Mouse (Mus musculus) heart, postnatal 14 days (tissue): Measurements from ENCODE around the gene Mrps26. TPM values are rescaled to one million over a fixed set of nuclear protein-coding genes. Genes with fewer than 3 reads are reported as not detected.
"Not testable (repeated sequence)": the region's sequence is repeated elsewhere in the genome, so short reads cannot be mapped to it uniquely, and the experiment has no call there.

Source experiments
- DNase-seq, 2 experiments: peaks; one replicate each; pipeline ENCODE4 v3.0.0; 2021 to 2022
- intact Hi-C: fragments of 180-260 bp; cut with DNase I; formaldehyde crosslinking; loops from one replicate; pipeline ENCODE4 v1.15.1; 2025
- total RNA-seq, 2 experiments: library from RNA; stranded (reverse); gene quantifications; 2 replicates each; pipeline ENCODE4 v1.2.3; 2021

The Mrps26 gene
- total RNA-seq, 2 experiments from 2014 or later = 64.9 to 76.1 TPM

GRCm38 (mm10) chr2:130569926-130570325, 6.4 kb downstream of the Mrps26 start:
- no peak for DNase-seq
- intact Hi-C loops = no loop called here

GRCm38 (mm10) chr2:130574960-130575359, 11.4 kb downstream of the Mrps26 start:
- no peak for DNase-seq
- intact Hi-C loops = no loop called here

GRCm38 (mm10) chr2:130575873-130576272, 12.3 kb downstream of the Mrps26 start, which contains the start of gene Oxt:
Oxt (plus strand) TSS chr2:130576173.
- no peak for DNase-seq

GRCm38 (mm10) chr2:130576564-130576963, 13.0 kb downstream of the Mrps26 start:
- intact Hi-C loops = not testable (repeated sequence)
- DNase-seq = peak in 1 of 2 experiments; percentile 31

More at GRCm38 (mm10) chr2:130575873-130576272, 12.3 kb downstream of the Mrps26 start, which contains the start of gene Oxt:
- intact Hi-C loops = no loop called here

GRCm38 (mm10) chr2:130577021-130577420, 13.5 kb downstream of the Mrps26 start:
- intact Hi-C loops = no loop called here
- no peak for DNase-seq

GRCm38 (mm10) chr2:130577632-130578031, 14.1 kb downstream of the Mrps26 start:
- intact Hi-C loops = no loop called here
- DNase-seq = peak; percentile 33 to 41

- intact Hi-C loops = no loop called here
- peak; percentile 51 to 68 for DNase-seq
Measured at GRCm38 (mm10) chr2:130578148-130578547, 14.6 kb downstream of the Mrps26 start.

GRCm38 (mm10) chr2:130579791-130580190, 16.2 kb downstream of the Mrps26 start:
- DNase-seq = no peak
- intact Hi-C loops = no loop called here

- intact Hi-C loops = no loop called here
Measured at GRCm38 (mm10) chr2:130581201-130581600, 17.7 kb downstream of the Mrps26 start.

GRCm38 (mm10) chr2:130582552-130582951, 19.0 kb downstream of the Mrps26 start, which contains the start of gene Avp:
Avp (minus strand) TSS chr2:130582554.
- DNase-seq = no peak
- intact Hi-C loops = no loop called here

More at GRCm38 (mm10) chr2:130581201-130581600, 17.7 kb downstream of the Mrps26 start:
- no peak for DNase-seq

- DNase-seq = peak in 1 of 2 experiments; percentile 27
- intact Hi-C loops = no loop called here
Measured at GRCm38 (mm10) chr2:130583902-130584560, 20.5 kb downstream of the Mrps26 start.

GRCm38 (mm10) chr2:130586016-130586415, 22.5 kb downstream of the Mrps26 start:
- DNase-seq = no peak
- intact Hi-C loops = no loop called here

- intact Hi-C loops = no loop called here
- DNase-seq = no peak
Measured at GRCm38 (mm10) chr2:130588373-130588772, 24.8 kb downstream of the Mrps26 start.

GRCm38 (mm10) chr2:130589157-130589556, 25.6 kb downstream of the Mrps26 start:
- DNase-seq = no peak
- intact Hi-C loops = no loop called here

- DNase-seq = no peak
Measured at GRCm38 (mm10) chr2:130589761-130590160, 26.2 kb downstream of the Mrps26 start.

GRCm38 (mm10) chr2:130591016-130591415, 27.5 kb downstream of the Mrps26 start:
- intact Hi-C loops = no loop called here
- DNase-seq = no peak

More at GRCm38 (mm10) chr2:130589761-130590160, 26.2 kb downstream of the Mrps26 start:
- intact Hi-C loops = no loop called here

GRCm38 (mm10) chr2:130595596-130595995, 32.1 kb downstream of the Mrps26 start:
- no peak for DNase-seq
- intact Hi-C loops = no loop called here

- peak in 1 of 2 experiments; percentile 36 for DNase-seq
- intact Hi-C loops = loop anchor here (2.0 kb wide), 1 partner anchor 33 kb away; no protein-coding TSS in a partner anchor
Measured at GRCm38 (mm10) chr2:130597601-130598010, 34.1 kb downstream of the Mrps26 start.

GRCm38 (mm10) chr2:130598399-130598798, 34.9 kb downstream of the Mrps26 start:
- DNase-seq = peak in 1 of 2 experiments; percentile 27
- intact Hi-C loops = no loop called here

GRCm38 (mm10) chr2:130602195-130602594, 38.7 kb downstream of the Mrps26 start:
- intact Hi-C loops = no loop called here
- DNase-seq = no peak

- no peak for DNase-seq
- intact Hi-C loops = no loop called here
Measured at GRCm38 (mm10) chr2:130613091-130613490, 49.5 kb downstream of the Mrps26 start.
